Mouse (Mus musculus) bone marrow, adult 2 months (tissue): Measurements from ENCODE around the gene Ccser1.

Experiments used
- CTCF ChIP-seq: fragments of 200-500 bp; IDR thresholded peaks from 2 replicates; pipeline ENCODE4 v1.5.1; 2011; ENCODE audit warnings: low read length, control low read depth; ENCODE audit not compliant: control insufficient read depth, insufficient read depth
- POLR2A ChIP-seq: fragments of 200-500 bp; IDR thresholded peaks from 2 replicates; pipeline ENCODE4 v1.6.1; 2011; ENCODE audit warnings: low read depth, mild to moderate bottlenecking, control low read depth, low read length, borderline replicate concordance; ENCODE audit not compliant: control insufficient read depth

- TF ChIP-seq CTCF (no peak), POLR2A (no peak)
Measured at GRCm38 (mm10) chr6:61976878-61977277, 796.8 kb downstream of the Ccser1 start.
